Mouse (Mus musculus) T-helper 2 cell (primary cell): Measurements from ENCODE around the gene Usp18.

Source experiments
- in situ Hi-C: fragments of 300-600 bp; cut with MboI, MseI; formaldehyde crosslinking; loops from one replicate; pipeline ENCODE4 v1.15.1; 2025; ENCODE audit warnings: high pct_unique_total_duplicates

Usp18 gene

GRCm38 (mm10) chr6:121299317-121299716, 53.6 kb downstream of the Usp18 start:
- in situ Hi-C loops = no loop called here

- in situ Hi-C loops = no loop called here
These were observed 54.2 kb downstream of the Usp18 start, which contains the start of gene Slc6a13 for GRCm38 (mm10) chr6:121299954-121300353. TSS of gene Slc6a13 (plus strand) at chr6:121300227.

GRCm38 (mm10) chr6:121300504-121300903, 54.8 kb downstream of the Usp18 start:
- in situ Hi-C loops = no loop called here

GRCm38 (mm10) chr6:121303466-121304220, 57.9 kb downstream of the Usp18 start:
- in situ Hi-C loops = no loop called here

GRCm38 (mm10) chr6:121304630-121305029, 58.9 kb downstream of the Usp18 start:
- in situ Hi-C loops = no loop called here

- in situ Hi-C loops = no loop called here
These were observed 59.9 kb downstream of the Usp18 start for GRCm38 (mm10) chr6:121305571-121305970.

GRCm38 (mm10) chr6:121310984-121311383, 65.3 kb downstream of the Usp18 start:
- in situ Hi-C loops = no loop called here

GRCm38 (mm10) chr6:121319099-121319498, 73.4 kb downstream of the Usp18 start:
- in situ Hi-C loops = no loop called here
